Mouse (Mus musculus): ENCODE measurements around the gene Exoc7. TPM values are rescaled to one million over a fixed set of nuclear protein-coding genes. Genes with fewer than 3 reads are reported as not detected.
"Not testable (repeated sequence)": the region's sequence is repeated elsewhere in the genome, so short reads cannot be mapped to it uniquely, and the experiment has no call there.

Exoc7 gene
- polyA plus RNA-seq, 1 experiment: 40.4 TPM

- DNase-seq (ENCODE audit: low spot score): no peak
Measured at GRCm38 (mm10) chr11:116280751-116281663, 26.0 kb downstream of the Exoc7 start, which contains the start of gene Galr2. Galr2 (plus strand) TSS chr11:116280939.

GRCm38 (mm10) chr11:116277184-116277583 lies 29.8 kb downstream of the Exoc7 start:
- DNase-seq (ENCODE audit: low spot score): not testable (repeated sequence)

- DNase-seq (ENCODE audit: low spot score): peak; percentile 86
Measured at GRCm38 (mm10) chr11:116274045-116274666, 32.9 kb downstream of the Exoc7 start, which contains the start of gene Srp68. Srp68 (minus strand) TSS chr11:116274217.

DNA sequence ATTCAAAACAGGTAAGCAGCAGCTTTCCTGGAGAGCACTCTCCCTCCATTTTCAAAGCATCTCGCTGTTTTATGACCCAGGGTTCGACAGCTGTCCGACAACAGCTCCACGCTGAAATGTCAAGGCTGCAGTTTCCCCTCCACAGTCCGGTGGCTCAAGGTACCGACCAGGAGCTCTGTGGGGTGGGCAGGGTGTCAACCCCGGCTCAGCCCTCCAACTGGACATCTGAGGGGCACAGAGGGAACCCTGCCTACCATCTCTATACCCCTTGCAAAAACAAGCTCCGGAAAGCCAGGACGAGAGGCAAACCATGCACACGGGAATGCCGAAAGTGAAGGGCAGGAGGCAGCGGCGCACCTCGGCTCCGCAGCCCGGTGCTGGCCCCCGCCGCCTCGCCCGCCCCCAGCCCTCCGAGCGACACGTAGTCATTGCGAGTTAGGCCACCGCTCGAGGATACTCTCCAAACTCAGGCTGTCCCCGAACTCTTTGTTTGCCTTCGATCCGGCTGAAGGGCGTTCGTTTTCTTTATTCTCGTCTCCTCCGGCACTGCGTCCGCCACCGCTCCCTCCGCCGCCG lies 33.5 kb downstream of the Exoc7 start:
- no peak for DNase-seq (ENCODE audit: low spot score)

GRCm38 (mm10) chr11:116272589-116273468 lies 34.2 kb downstream of the Exoc7 start:
- DNase-seq (ENCODE audit: low spot score): no peak

DNA sequence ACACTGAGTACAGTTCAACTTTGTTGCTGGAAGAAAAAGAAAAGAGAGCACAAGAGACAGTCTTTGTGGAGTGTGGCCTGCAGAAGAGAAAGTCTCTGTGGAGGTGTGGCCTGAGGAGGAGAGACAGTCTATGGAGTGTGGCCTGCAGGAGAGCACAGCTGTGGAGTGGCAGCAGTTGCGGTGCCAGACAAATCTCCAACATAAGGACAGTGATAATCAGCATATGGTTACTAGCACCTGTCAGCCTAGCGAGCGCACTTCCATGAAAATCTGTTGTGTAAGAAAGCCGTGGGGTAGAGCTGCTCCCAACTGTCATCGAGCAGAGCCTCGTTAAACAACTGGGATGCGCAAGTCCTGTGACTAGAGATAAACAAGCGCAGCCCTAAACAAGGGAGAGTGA lies 37.5 kb downstream of the Exoc7 start:
- DNase-seq (ENCODE audit: low spot score): no peak

- no peak for DNase-seq (ENCODE audit: low spot score)
Measured at GRCm38 (mm10) chr11:116268313-116268712, 38.7 kb downstream of the Exoc7 start.

GRCm38 (mm10) chr11:116267637-116268036 lies 39.4 kb downstream of the Exoc7 start:
- DNase-seq (ENCODE audit: low spot score): no peak

- no peak for DNase-seq (ENCODE audit: low spot score)
Measured at GRCm38 (mm10) chr11:116265850-116266249, 41.2 kb downstream of the Exoc7 start.

DNA sequence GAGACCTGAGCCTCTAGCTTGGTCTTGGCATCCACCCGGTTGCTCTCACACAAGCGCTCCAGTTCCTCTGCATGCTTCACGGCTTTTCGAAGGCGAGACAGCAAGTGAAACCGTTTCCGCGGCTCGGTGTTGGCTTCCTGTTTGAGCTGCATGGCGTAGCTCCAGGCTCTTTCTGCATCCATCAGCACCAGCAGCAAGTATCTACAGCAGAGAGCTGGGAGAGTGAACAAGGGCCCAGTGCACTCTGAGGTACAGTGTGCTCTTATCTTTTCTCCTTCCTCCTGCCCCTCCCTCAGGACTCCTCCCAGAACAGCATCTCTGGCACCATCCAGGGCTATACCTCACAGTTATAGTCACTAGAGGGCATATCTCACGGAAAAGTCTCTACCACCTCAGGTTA lies 41.7 kb downstream of the Exoc7 start:
- no peak for DNase-seq (ENCODE audit: low spot score)

DNA sequence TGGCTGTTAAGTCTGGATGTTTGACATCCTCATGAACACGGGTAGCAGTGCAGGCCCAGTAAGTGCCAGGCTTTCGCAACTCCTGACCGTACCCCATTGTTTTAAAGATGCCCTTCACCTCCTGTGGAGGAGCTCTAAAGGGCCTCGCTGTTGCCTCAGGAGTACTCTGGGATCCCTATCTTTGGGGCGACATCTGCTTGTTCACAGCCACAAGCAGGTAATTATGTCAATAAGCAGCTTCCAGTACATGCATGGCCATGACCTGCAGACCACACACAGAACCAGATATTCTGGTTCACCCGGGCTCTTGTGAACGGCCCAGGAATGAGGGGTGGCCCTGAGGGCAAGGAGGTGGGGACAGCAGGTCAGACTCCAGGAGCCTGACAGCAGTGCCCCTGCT lies 46.8 kb downstream of the Exoc7 start:
- DNase-seq (ENCODE audit: low spot score): no peak

- DNase-seq (ENCODE audit: low spot score): no peak
Measured at GRCm38 (mm10) chr11:116259461-116259860, 47.6 kb downstream of the Exoc7 start.

- DNase-seq (ENCODE audit: low spot score): no peak
Measured at GRCm38 (mm10) chr11:116255982-116256675, 50.9 kb downstream of the Exoc7 start.

DNA sequence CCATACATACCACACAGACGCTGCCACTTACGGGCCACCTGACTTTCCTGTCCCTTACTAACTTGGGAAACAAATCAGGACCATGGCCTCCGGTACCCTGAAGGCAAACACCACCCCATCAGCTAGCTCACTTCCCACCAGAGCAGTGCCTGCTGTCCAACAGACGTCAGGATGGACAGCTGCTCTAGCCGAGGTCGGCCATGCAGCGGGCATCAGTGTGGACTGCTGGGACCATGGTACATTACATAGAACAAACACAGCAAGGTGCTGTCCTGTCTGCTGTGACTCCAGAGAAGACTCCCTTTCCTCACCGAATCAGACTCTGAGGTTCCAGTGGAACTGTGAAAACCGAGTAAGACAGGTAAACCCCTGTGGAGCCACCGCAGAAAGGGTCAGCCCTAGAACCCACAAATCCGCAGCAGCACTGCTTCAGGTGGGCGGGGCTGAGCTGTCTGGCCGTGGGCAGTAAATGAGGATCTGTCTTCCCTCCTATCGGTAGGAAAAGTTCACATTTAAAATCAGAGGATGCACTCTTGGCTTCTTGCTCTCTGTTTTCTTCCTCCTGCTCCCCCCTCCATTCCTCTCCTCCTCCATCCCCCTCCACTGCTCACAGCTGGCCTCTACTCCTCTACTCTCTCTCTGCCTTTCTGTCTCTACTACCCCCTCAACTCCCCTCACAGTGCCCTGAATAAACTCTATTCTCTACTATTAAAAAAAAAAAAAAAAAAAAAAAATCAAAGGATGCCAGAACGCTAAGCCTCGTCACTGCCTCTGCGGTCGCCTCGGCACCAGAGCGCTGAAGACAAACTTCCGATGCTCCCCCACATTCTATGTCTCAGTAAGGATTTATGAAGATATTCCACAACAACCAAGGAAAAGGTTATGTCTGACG lies 51.7 kb downstream of the Exoc7 start:
- DNase-seq (ENCODE audit: low spot score): no peak

DNA sequence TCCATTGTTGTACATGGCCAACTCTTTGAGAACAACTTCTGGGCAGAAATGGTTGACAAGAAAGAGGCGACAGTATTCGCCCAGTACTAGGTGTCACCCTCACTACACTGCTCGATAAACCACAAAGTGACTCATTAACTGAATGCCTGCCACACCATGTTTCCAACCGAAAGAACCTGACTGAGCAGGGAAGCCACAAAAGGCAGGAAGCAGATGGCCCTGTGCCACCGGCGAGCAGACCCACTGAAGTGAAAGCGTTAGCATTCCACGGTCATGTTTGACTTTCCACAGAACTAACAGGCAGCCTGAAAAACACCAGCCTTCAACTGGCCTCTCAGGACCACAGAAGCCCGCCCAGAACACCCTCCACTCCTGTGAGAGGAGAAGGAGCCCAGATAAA lies 52.4 kb downstream of the Exoc7 start:
- no peak for DNase-seq (ENCODE audit: low spot score)

DNA sequence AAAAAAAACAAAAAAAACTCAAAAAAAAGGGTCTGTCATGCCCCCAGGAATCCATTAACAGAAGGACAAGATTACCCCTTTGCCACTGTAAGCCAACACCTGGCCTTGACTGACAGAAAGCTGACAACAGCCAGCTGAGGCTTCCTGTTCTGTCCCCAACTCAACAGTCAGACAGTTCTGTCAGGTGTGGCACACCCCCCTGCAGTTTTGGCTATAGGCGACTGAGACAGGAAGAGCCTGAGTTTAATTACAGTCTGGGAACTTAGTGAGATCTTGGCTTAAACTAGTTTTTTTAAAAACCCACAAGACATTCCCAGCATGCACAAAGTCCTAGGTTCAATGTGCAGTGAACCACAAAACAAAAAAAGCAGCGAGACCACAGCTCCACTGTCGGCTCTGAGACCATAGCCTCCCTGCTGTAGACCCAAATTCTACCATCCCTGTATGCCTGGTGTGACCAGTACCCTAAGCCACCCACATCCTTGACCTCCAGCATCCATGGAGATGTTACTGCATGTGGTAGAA lies 53.9 kb downstream of the Exoc7 start:
- DNase-seq (ENCODE audit: low spot score): no peak

DNA sequence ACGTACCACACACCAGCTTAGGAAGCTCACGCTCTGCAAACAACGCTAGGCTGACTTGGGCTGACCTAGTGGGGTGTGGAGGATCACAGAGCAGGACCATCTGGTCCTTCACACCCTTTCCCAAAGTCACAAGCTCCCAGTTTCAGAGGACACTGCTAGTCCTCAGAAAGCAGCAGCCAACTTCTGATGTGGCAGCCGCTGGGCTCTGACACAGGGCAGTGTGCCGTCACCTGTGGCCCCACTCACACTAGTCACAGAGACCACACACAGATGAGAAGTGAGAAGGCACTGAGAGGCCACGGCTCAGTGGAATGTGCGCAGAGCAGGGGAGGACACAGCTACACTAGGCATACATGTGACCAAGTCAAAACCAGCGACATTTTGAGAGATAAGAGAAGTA lies 56.1 kb downstream of the Exoc7 start:
- no peak for DNase-seq (ENCODE audit: low spot score)

- no peak for DNase-seq (ENCODE audit: low spot score)
Measured at GRCm38 (mm10) chr11:116247502-116248222, 59.4 kb downstream of the Exoc7 start.

DNA sequence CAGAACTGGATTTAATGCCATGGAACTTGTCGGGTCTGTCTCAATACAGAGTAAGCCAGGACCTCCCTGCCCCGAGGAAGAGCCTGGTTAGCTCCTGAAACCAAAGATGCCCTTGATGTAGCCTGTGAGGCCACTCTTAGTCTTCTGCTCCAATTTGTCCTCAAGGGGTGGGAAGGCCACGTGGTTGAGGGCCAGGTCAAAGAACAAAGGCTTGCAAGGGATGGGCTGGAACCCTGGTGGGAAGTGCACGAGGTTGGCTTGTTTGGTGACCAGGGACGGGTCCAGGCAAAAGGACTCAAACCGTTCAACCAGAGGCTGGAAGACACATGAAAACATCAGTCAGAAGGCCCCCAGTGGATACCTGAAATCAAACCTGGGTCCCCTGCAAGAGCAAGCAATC lies 61.4 kb downstream of the Exoc7 start:
- DNase-seq (ENCODE audit: low spot score): no peak

Data from urinary bladder, adult 2 months (tissue).